Mouse (Mus musculus): Measurements from ENCODE around the gene Slc35e3. TPM values are rescaled to one million over a fixed set of nuclear protein-coding genes. Genes with fewer than 3 reads are reported as not detected.

Slc35e3 gene
- polyA plus RNA-seq, 1 experiment from 2014 or later: 22.2 TPM

- no peak for DNase-seq (ENCODE audit: low spot score)
These were observed 21.3 kb upstream of the Slc35e3 start for GRCm38 (mm10) chr10:117767286-117768140.

GRCm38 (mm10) chr10:117766896-117767160, 20.7 kb upstream of the Slc35e3 start:
- Histone ChIP-seq H3K27ac (replicated peaks; ENCODE audit: low read depth, low read length) (no peak overlapping the region), H3K9me3 (replicated peaks; ENCODE audit: control insufficient read depth, low read length) (no peaks in the 10 kb centered on the region), H3K27me3 (ENCODE audit: control insufficient read depth, insufficient read depth, low read length) (no peaks in the 10 kb centered on the region), H3K4me1 (ENCODE audit: control insufficient read depth, insufficient read depth, low read length) (no peaks in the 10 kb centered on the region), H3K4me2 (ENCODE audit: low read depth, low read length) (no peak overlapping the region), H3K9ac (replicated peaks; ENCODE audit: low read length) (no peak overlapping the region), H3K4me3 (ENCODE audit: low read depth, low read length) (no peak overlapping the region), H3K36me3 (replicated peaks; ENCODE audit: control insufficient read depth, insufficient read depth, low read depth, low read length) (peaks cover 16% of the 10 kb centered on the region)
- no peak for ATAC-seq (replicated peaks; ENCODE audit: insufficient number of reproducible peaks, low FRiP score, low TSS enrichment, low read depth)
- no peak for DNase-seq (ENCODE audit: low spot score)
- WGBS: 96% methylated on average over 5 of the region's 5 CpGs

More at GRCm38 (mm10) chr10:117767286-117768140, 21.3 kb upstream of the Slc35e3 start:
- H3K4me1 ChIP-seq (ENCODE audit: control insufficient read depth, insufficient read depth, low read length): no peaks in the 10 kb centered on the region
- no peak overlapping the region for H3K9ac ChIP-seq (replicated peaks; ENCODE audit: low read length)
- WGBS: 90% methylated on average over 10 of the region's 10 CpGs
- no peaks in the 10 kb centered on the region for H3K9me3 ChIP-seq (replicated peaks; ENCODE audit: control insufficient read depth, low read length)
- H3K27me3 ChIP-seq (ENCODE audit: control insufficient read depth, insufficient read depth, low read length): no peaks in the 10 kb centered on the region
- no peak overlapping the region for H3K4me3 ChIP-seq (ENCODE audit: low read depth, low read length)
- no peak for ATAC-seq (replicated peaks; ENCODE audit: insufficient number of reproducible peaks, low FRiP score, low TSS enrichment, low read depth)
- H3K36me3 ChIP-seq (replicated peaks; ENCODE audit: control insufficient read depth, insufficient read depth, low read depth, low read length): peaks cover 16% of the 10 kb centered on the region
- no peak overlapping the region for H3K4me2 ChIP-seq (ENCODE audit: low read depth, low read length)
- H3K27ac ChIP-seq (replicated peaks; ENCODE audit: low read depth, low read length): no peak overlapping the region

GRCm38 (mm10) chr10:117766111-117766895, 20.1 kb upstream of the Slc35e3 start:
- Histone ChIP-seq H3K4me1 (ENCODE audit: control insufficient read depth, insufficient read depth, low read length) (no peaks in the 10 kb centered on the region), H3K4me2 (ENCODE audit: low read depth, low read length) (no peak overlapping the region), H3K9ac (replicated peaks; ENCODE audit: low read length) (no peak overlapping the region), H3K27me3 (ENCODE audit: control insufficient read depth, insufficient read depth, low read length) (no peaks in the 10 kb centered on the region), H3K9me3 (replicated peaks; ENCODE audit: control insufficient read depth, low read length) (no peaks in the 10 kb centered on the region), H3K27ac (replicated peaks; ENCODE audit: low read depth, low read length) (no peak overlapping the region), H3K4me3 (ENCODE audit: low read depth, low read length) (no peak overlapping the region), H3K36me3 (replicated peaks; ENCODE audit: control insufficient read depth, insufficient read depth, low read depth, low read length) (peaks cover 20% of the 10 kb centered on the region)
- ATAC-seq (replicated peaks; ENCODE audit: insufficient number of reproducible peaks, low FRiP score, low TSS enrichment, low read depth): no peak
- DNase-seq (ENCODE audit: low spot score): no peak
- 91% methylated on average over 16 of the region's 16 CpGs for WGBS

DNA sequence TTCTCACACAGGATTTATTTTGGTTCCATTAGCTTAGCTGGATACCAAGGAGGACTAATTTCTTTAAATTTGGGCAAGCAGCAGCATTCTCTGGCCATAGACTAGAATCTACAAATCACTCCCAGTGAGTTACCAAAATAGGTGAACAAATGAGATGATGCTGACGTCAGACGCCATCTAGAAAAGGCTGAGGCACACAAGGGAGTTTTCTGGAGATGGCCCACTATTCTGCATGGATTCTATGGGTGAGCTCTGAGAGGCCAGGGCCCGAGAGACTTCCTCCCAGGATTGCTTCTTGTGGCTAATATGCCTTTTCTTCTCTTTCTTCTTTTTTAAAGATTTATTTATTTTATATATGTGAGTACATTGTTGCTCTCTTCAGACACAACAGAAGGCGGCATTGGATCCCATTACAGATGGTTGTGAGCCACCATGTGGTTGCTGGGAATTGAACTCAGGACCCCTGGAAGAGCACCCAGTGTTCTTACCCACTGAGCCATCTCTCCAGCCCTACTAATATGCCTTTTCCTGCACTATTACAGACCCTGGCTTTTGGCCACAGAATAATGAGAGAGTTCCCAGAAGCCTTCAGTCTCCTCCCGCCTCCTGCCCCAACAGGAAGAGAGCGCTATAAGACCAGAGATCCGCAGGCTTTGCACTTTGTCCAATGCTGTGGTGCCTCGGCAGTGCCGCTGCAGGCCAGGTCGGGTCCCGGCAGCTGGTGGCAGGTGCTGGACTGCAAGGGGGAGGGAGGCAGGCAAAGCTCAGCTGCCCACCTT, 19.1 kb upstream of the Slc35e3 start:
- no peak for DNase-seq (ENCODE audit: low spot score)
- Histone ChIP-seq H3K27ac (replicated peaks; ENCODE audit: low read depth, low read length) (no peak overlapping the region), H3K4me1 (ENCODE audit: control insufficient read depth, insufficient read depth, low read length) (no peaks in the 10 kb centered on the region), H3K9me3 (replicated peaks; ENCODE audit: control insufficient read depth, low read length) (no peaks in the 10 kb centered on the region), H3K9ac (replicated peaks; ENCODE audit: low read length) (no peak overlapping the region), H3K27me3 (ENCODE audit: control insufficient read depth, insufficient read depth, low read length) (no peaks in the 10 kb centered on the region), H3K4me2 (ENCODE audit: low read depth, low read length) (no peak overlapping the region), H3K4me3 (ENCODE audit: low read depth, low read length) (no peak overlapping the region), H3K36me3 (replicated peaks; ENCODE audit: control insufficient read depth, insufficient read depth, low read depth, low read length) (peaks cover 25% of the 10 kb centered on the region)
- ATAC-seq (replicated peaks; ENCODE audit: insufficient number of reproducible peaks, low FRiP score, low TSS enrichment, low read depth): no peak
- 91% methylated on average over 11 of the region's 11 CpGs for WGBS

DNA sequence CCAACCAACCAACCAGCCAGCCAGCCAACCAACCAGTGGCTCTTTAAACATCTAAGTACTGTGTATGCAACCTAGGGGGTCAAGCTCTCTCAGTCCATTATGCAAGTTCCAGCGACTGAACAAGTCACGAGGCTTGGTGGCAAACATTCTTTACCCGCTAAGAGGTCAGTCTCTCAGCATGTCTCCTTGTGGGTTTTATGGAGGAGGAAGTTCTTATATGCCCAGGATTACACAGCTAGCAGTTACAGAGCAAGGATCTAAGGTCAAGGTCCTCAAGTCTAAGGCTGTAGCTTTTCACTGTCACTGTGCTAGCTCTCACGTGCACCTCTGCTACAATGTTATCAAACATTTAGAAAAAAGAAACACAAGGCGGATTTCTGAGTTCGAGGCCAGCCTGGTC, 18.4 kb upstream of the Slc35e3 start:
- DNase-seq (ENCODE audit: low spot score): no peak
- no peak for ATAC-seq (replicated peaks; ENCODE audit: insufficient number of reproducible peaks, low FRiP score, low TSS enrichment, low read depth)
- no peak overlapping the region for H3K4me3 ChIP-seq (ENCODE audit: low read depth, low read length)
- 93% methylated on average over 6 of the region's 6 CpGs for WGBS
- H3K27me3 ChIP-seq (ENCODE audit: control insufficient read depth, insufficient read depth, low read length): no peaks in the 10 kb centered on the region
- no peaks in the 10 kb centered on the region for H3K9me3 ChIP-seq (replicated peaks; ENCODE audit: control insufficient read depth, low read length)
- H3K9ac ChIP-seq (replicated peaks; ENCODE audit: low read length): no peak overlapping the region
- no peak overlapping the region for H3K4me2 ChIP-seq (ENCODE audit: low read depth, low read length)
- no peaks in the 10 kb centered on the region for H3K4me1 ChIP-seq (ENCODE audit: control insufficient read depth, insufficient read depth, low read length)
- H3K36me3 ChIP-seq (replicated peaks; ENCODE audit: control insufficient read depth, insufficient read depth, low read depth, low read length): peaks cover 25% of the 10 kb centered on the region
- H3K27ac ChIP-seq (replicated peaks; ENCODE audit: low read depth, low read length): no peak overlapping the region

GRCm38 (mm10) chr10:117763588-117764190, 17.5 kb upstream of the Slc35e3 start:
- Histone ChIP-seq H3K9ac (replicated peaks; ENCODE audit: low read length) (no peak overlapping the region), H3K27ac (replicated peaks; ENCODE audit: low read depth, low read length) (no peak overlapping the region), H3K4me2 (ENCODE audit: low read depth, low read length) (no peak overlapping the region), H3K4me1 (ENCODE audit: control insufficient read depth, insufficient read depth, low read length) (no peaks in the 10 kb centered on the region), H3K36me3 (replicated peaks; ENCODE audit: control insufficient read depth, insufficient read depth, low read depth, low read length) (peaks cover 25% of the 10 kb centered on the region), H3K9me3 (replicated peaks; ENCODE audit: control insufficient read depth, low read length) (no peaks in the 10 kb centered on the region), H3K27me3 (ENCODE audit: control insufficient read depth, insufficient read depth, low read length) (no peaks in the 10 kb centered on the region), H3K4me3 (ENCODE audit: low read depth, low read length) (no peak overlapping the region)
- no peak for DNase-seq (ENCODE audit: low spot score)
- ATAC-seq (replicated peaks; ENCODE audit: insufficient number of reproducible peaks, low FRiP score, low TSS enrichment, low read depth): no peak
- WGBS: 96% methylated on average over 16 of the region's 16 CpGs

DNA sequence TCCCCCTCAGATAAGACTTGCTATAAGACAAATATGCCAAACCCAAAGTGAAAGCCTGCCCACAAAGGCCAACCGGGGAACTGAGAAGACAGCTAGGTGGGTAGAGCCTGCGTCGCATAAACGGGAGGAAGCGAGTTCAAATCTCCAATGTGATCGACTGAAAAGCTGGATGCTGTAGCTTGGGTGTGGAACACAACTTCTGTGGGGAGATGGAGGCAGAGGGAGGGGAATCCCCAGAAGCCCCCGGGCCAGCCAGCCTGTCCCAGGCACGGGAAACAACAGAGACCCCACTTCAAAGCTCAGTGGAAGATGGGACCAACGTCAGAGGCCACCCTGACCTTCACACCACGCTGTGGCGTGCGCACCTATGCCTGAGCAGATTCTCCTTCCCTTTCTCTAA, 16.8 kb upstream of the Slc35e3 start:
- Histone ChIP-seq H3K9ac (replicated peaks; ENCODE audit: low read length) (no peak overlapping the region), H3K4me3 (ENCODE audit: low read depth, low read length) (no peak overlapping the region), H3K27me3 (ENCODE audit: control insufficient read depth, insufficient read depth, low read length) (no peaks in the 10 kb centered on the region), H3K36me3 (replicated peaks; ENCODE audit: control insufficient read depth, insufficient read depth, low read depth, low read length) (peaks cover 23% of the 10 kb centered on the region), H3K4me1 (ENCODE audit: control insufficient read depth, insufficient read depth, low read length) (no peaks in the 10 kb centered on the region), H3K4me2 (ENCODE audit: low read depth, low read length) (no peak overlapping the region), H3K27ac (replicated peaks; ENCODE audit: low read depth, low read length) (no peak overlapping the region), H3K9me3 (replicated peaks; ENCODE audit: control insufficient read depth, low read length) (no peaks in the 10 kb centered on the region)
- 96% methylated on average over 12 of the region's 12 CpGs for WGBS
- ATAC-seq (replicated peaks; ENCODE audit: insufficient number of reproducible peaks, low FRiP score, low TSS enrichment, low read depth): no peak
- no peak for DNase-seq (ENCODE audit: low spot score)

Data from embryonic facial prominence, embryonic 11.5 days (tissue).